Mouse (Mus musculus) liver, embryonic 14.5 days (tissue): ENCODE data around the gene Tubal3. TPM values are rescaled to one million over a fixed set of nuclear protein-coding genes. Genes with fewer than 3 reads are reported as not detected.

Source experiments
- ATAC-seq: fragments of 200-750 bp; cut with Nextera tagmentation; 2 replicates; pipeline ENCODE4 v1.8.0; 2017; ENCODE audit warnings: moderate number of reproducible peaks, mild to moderate bottlenecking, moderate library complexity; ENCODE audit not compliant: insufficient read depth
- DNase-seq, 3 experiments: peaks; one replicate each; pipeline ENCODE4 v3.0.0-alpha.2; 2012 to 2013; ENCODE audit warnings: low read depth in 3 of 3, low spot score in 3 of 3
- H3K27ac ChIP-seq: fragments of 300-500 bp; sonication (generic); 2 replicates; pipeline ENCODE4 v1.5.1; 2014; ENCODE audit warnings: moderate library complexity, mild to moderate bottlenecking, control low read depth, inconsistent platforms
- H3K27me3 ChIP-seq: fragments of 300-500 bp; sonication (generic); 2 replicates; pipeline ENCODE4 v1.6.1; 2014; ENCODE audit warnings: mild to moderate bottlenecking, low read length, moderate library complexity; ENCODE audit not compliant: control insufficient read depth, insufficient read depth
- H3K36me3 ChIP-seq: fragments of 300-500 bp; sonication (generic); replicated peaks from 2 replicates; pipeline ENCODE4 v1.6.1; 2014; ENCODE audit warnings: low read depth; ENCODE audit not compliant: control insufficient read depth, insufficient read depth
- H3K4me1 ChIP-seq, 2 experiments: fragments of 200-500 bp in 1 of 2; fragments of 300-500 bp in 1 of 2; sonication (generic) in 1 of 2; replicated peaks; 2 replicates each; pipeline ENCODE4 v1.6.1; 2012 to 2014; ENCODE audit warnings: antibody characterized with exemption in 1 of 2, inconsistent platforms in 1 of 2, low read length in 1 of 2; ENCODE audit not compliant: control insufficient read depth in 2 of 2, insufficient read depth in 2 of 2
- H3K4me2 ChIP-seq: fragments of 300-500 bp; sonication (generic); 2 replicates; pipeline ENCODE4 v1.6.1; 2014; ENCODE audit warnings: low read depth, mild to moderate bottlenecking, control low read depth, moderate library complexity
- H3K4me3 ChIP-seq, 2 experiments: fragments of 200-500 bp in 1 of 2; fragments of 300-500 bp in 1 of 2; sonication (generic) in 1 of 2; 2 replicates each; pipeline ENCODE4 v1.5.1; 2012 to 2014; ENCODE audit warnings: low read depth in 2 of 2, low read length in 2 of 2, mild to moderate bottlenecking in 2 of 2, control low read depth in 1 of 2, inconsistent platforms in 1 of 2, moderate library complexity in 1 of 2; ENCODE audit not compliant: insufficient read depth in 1 of 2
- H3K9ac ChIP-seq: fragments of 300-500 bp; sonication (generic); replicated peaks from 2 replicates; pipeline ENCODE4 v1.6.1; 2014; ENCODE audit warnings: mild to moderate bottlenecking, control low read depth, moderate library complexity
- H3K9me3 ChIP-seq: fragments of 300-500 bp; sonication (generic); 2 replicates; pipeline ENCODE4 v1.6.1; 2016; ENCODE audit warnings: low read length, mixed read lengths; ENCODE audit not compliant: control insufficient read depth
- CTCF ChIP-seq: IDR thresholded peaks from 2 replicates; pipeline ENCODE4 v1.5.1; 2016; ENCODE audit warnings: antibody characterized with exemption, low read depth, control low read depth
- EP300 ChIP-seq: IDR thresholded peaks from 2 replicates; pipeline ENCODE4 v1.6.1; 2016; ENCODE audit warnings: antibody characterized with exemption, low read depth
- WGBS: fragments of 180-500 bp; shearing (Covaris S2); extraction: QIAGEN DNeasy Blood & Tissue Kit; methylation state at CpG from one replicate; pipeline ENCODE4 v1.1.7; 2014; ENCODE audit not compliant: insufficient replicate concordance; 5-methylcytosine and 5-hydroxymethylcytosine counted together
- polyA plus RNA-seq, 2 experiments: library from polyadenylated mRNA; depleted of rRNA in 1 of 2; stranded (reverse) in 1 of 2; unstranded in 1 of 2; fragments of >200 nt; fragmentation: Nextera tagmentation in 1 of 2; extraction: Ambion mirVana in 1 of 2; gene quantifications; 2 replicates each; pipeline versions ENCODE4 v1.2.1 to v1.2.3; 2012 to 2014

Gene Tubal3
- polyA plus RNA-seq, 2 experiments: not detected

DNA sequence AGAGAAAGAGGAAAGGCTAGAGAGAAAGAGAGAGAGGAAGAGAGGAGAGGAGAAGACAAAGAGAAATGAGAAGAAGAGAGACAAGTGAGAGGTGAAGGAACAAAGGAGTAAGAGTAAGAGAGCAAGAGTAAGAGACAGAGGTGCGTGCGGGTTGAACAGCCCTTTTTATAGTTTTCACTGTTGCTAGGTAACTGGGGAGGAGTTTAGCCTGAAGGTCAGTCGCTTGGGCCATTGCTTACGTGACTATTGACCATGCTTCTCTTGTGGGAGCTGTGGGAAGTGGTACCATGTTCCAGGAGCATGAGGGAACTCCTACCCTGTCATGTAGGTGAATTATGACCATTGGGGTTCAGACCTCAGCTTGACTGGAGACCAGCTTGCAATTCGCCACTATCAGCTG, 7.7 kb upstream of the Tubal3 start:
- no peaks in the 10 kb centered on the region for H3K27me3 ChIP-seq
- no peak overlapping the region for H3K9ac ChIP-seq
- DNase-seq (no peak), ATAC-seq (no peak)
- 84% methylated on average over 5 of the region's 5 CpGs for WGBS
- H3K4me1 ChIP-seq: 0 out of 4 replicates have a peak, but pooled peaks cover 0 to 3% of the 10 kb centered on the region in 2 experiments
- no peaks in the 10 kb centered on the region for H3K9me3 ChIP-seq
- no peak overlapping the region for H3K4me2 ChIP-seq
- no peak for TF ChIP-seq EP300
- TF ChIP-seq CTCF: no peak
- no peak overlapping the region for H3K27ac ChIP-seq
- no peak overlapping the region for H3K4me3 ChIP-seq
- peaks cover 3% of the 10 kb centered on the region for H3K36me3 ChIP-seq

DNA sequence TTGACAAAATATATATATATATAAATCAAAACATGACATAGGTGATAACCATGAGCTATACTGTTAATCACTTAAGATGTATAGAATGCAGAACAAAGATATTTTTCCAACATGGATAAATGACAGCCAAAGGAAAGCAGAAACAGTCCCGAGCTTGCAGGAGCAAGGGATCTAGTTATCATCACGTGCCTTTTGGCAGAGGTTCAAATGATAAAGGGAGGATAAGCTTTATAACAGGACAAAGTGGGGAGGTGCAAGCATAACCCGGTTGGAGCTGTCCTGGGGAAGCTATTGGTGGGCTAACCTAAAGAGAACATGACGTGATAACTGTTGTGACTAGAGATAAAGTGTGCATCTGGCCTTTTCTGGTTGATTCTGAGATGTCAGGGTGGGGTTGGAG, 4.6 kb upstream of the Tubal3 start:
- Histone ChIP-seq H3K4me2 (no peak overlapping the region), H3K27me3 (no peaks in the 10 kb centered on the region), H3K4me3 (no peak overlapping the region), H3K36me3 (peaks cover 3% of the 10 kb centered on the region), H3K4me1 (peaks cover 8% of the 10 kb centered on the region in 2 experiments), H3K27ac (no peak overlapping the region), H3K9ac (no peak overlapping the region), H3K9me3 (no peaks in the 10 kb centered on the region)
- DNase-seq (no peak), ATAC-seq (no peak)
- 38% methylated on average over 4 of the region's 4 CpGs for WGBS
- no peak for TF ChIP-seq EP300
- no peak for TF ChIP-seq CTCF

- no peak for ATAC-seq
- no peak overlapping the region for H3K27ac ChIP-seq
- no peaks in the 10 kb centered on the region for H3K9me3 ChIP-seq
- H3K4me3 ChIP-seq: no peak overlapping the region
- no peak overlapping the region for H3K9ac ChIP-seq
- WGBS: 62% methylated on average over 5 of the region's 5 CpGs
- no peaks in the 10 kb centered on the region for H3K36me3 ChIP-seq
- no peaks in the 10 kb centered on the region for H3K27me3 ChIP-seq
- TF ChIP-seq EP300 (no peak), CTCF (no peak)
- H3K4me2 ChIP-seq: no peak overlapping the region
- DNase-seq: no peak
- H3K4me1 ChIP-seq: no peaks in the 10 kb centered on the region
Measured at GRCm38 (mm10) chr13:3924483-3924882, 6.4 kb downstream of the Tubal3 start.

- H3K27ac ChIP-seq: no peak overlapping the region
- 53% methylated on average over 6 of the region's 6 CpGs for WGBS
- H3K4me1 ChIP-seq: no peaks in the 10 kb centered on the region
- H3K27me3 ChIP-seq: no peaks in the 10 kb centered on the region
- H3K9ac ChIP-seq: no peak overlapping the region
- no peak overlapping the region for H3K4me2 ChIP-seq
- H3K4me3 ChIP-seq: no peak overlapping the region
- no peaks in the 10 kb centered on the region for H3K36me3 ChIP-seq
- ATAC-seq (no peak), DNase-seq (no peak)
- H3K9me3 ChIP-seq: no peaks in the 10 kb centered on the region
- TF ChIP-seq EP300 (no peak), CTCF (no peak)
Measured at GRCm38 (mm10) chr13:3925632-3926031, 7.6 kb downstream of the Tubal3 start.

GRCm38 (mm10) chr13:3926046-3926445, 8.0 kb downstream of the Tubal3 start:
- Histone ChIP-seq H3K9ac (no peak overlapping the region), H3K4me2 (no peak overlapping the region), H3K27ac (no peak overlapping the region), H3K4me1 (no peaks in the 10 kb centered on the region), H3K9me3 (no peaks in the 10 kb centered on the region), H3K4me3 (no peak overlapping the region), H3K27me3 (no peaks in the 10 kb centered on the region), H3K36me3 (no peaks in the 10 kb centered on the region)
- ATAC-seq (no peak), DNase-seq (no peak)
- WGBS: 63% methylated on average over 6 of the region's 6 CpGs
- TF ChIP-seq CTCF (no peak), EP300 (no peak)

- Histone ChIP-seq H3K27me3 (no peaks in the 10 kb centered on the region), H3K9me3 (no peaks in the 10 kb centered on the region), H3K4me3 (no peak overlapping the region), H3K9ac (no peak overlapping the region), H3K4me2 (no peak overlapping the region), H3K4me1 (no peaks in the 10 kb centered on the region), H3K27ac (no peak overlapping the region), H3K36me3 (no peaks in the 10 kb centered on the region)
- ATAC-seq (no peak), DNase-seq (no peak)
- 50% methylated on average over 7 of the region's 7 CpGs for WGBS
- no peak for TF ChIP-seq EP300
- no peak for TF ChIP-seq CTCF
Measured at GRCm38 (mm10) chr13:3944699-3945098, 26.6 kb downstream of the Tubal3 start.
